Mouse (Mus musculus) G1E-ER4 (cell line): Measurements from ENCODE around the gene Prps1. TPM values are rescaled to one million over a fixed set of nuclear protein-coding genes. Genes with fewer than 3 reads are reported as not detected.

Source experiments
- GATA1 ChIP-seq: IDR thresholded peaks from one replicate; pipeline ENCODE4 v1.8.0; 2012; ENCODE audit warnings: low read length, inconsistent platforms
- polyA plus RNA-seq: library from polyadenylated mRNA; stranded (reverse); fragments of >175 nt; gene quantifications from 2 replicates; pipeline ENCODE4 v1.2.3, GENCODE M21; 2012

Gene Prps1
- polyA plus RNA-seq, 1 experiment = 3.2 TPM

DNA sequence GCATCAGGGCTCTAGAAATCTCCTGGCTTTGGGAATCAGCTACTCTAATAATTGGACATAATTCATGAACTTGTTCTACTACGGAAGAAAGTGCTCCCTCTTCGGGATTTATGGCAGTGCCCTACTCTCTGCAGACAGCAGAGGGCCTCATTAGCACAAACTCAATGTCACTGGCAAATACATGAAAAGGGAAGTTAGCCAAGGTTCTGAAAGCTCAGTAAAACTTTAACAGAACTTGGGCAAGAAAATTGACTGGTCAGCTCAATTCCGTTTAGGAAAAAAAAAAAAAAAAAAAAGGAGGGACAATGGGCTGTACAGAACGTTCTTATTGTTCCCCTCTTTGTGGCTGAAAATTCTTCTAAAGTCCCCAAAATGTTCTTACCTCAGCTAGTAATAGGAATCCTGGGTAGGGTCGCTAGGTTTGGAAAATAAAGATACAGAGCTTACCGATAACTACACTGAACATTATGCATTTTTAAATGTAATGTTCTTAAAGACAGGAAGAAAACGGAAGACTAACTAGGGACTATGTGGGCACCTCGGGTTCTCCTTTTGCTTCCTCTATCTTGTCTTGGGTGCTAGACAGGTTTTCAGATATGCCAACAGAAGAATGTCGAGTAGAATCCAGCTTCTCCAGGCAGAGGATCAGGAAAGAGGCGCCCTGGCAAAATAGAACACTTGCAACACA is 35.6 kb downstream of the Prps1 start:
- TF ChIP-seq GATA1 = no peak

GRCm38 (mm10) chrX:140493527-140494029 is 37.2 kb downstream of the Prps1 start:
- no peak for TF ChIP-seq GATA1

DNA sequence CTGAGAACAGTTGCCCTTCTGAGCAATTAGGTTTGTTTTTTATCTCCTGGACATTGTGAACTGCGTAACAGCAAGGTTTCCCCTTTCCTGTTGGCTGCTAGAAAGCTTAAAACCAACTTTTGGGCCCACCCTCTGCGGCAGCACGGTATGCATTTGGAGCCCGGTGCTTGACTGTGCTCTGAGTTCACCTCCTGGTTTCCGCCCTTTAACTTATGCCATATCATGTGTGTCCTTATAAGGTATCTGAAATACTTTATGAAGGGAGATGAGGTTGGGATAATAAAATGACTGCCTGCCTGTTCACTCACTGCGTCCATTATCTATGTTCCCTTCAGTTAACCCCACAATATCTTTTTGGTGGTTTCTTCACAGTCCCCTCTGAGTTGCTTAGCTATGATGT is 37.8 kb downstream of the Prps1 start:
- no peak for TF ChIP-seq GATA1

- TF ChIP-seq GATA1 = no peak
Observed at GRCm38 (mm10) chrX:140500306-140500705, 43.9 kb downstream of the Prps1 start.

DNA sequence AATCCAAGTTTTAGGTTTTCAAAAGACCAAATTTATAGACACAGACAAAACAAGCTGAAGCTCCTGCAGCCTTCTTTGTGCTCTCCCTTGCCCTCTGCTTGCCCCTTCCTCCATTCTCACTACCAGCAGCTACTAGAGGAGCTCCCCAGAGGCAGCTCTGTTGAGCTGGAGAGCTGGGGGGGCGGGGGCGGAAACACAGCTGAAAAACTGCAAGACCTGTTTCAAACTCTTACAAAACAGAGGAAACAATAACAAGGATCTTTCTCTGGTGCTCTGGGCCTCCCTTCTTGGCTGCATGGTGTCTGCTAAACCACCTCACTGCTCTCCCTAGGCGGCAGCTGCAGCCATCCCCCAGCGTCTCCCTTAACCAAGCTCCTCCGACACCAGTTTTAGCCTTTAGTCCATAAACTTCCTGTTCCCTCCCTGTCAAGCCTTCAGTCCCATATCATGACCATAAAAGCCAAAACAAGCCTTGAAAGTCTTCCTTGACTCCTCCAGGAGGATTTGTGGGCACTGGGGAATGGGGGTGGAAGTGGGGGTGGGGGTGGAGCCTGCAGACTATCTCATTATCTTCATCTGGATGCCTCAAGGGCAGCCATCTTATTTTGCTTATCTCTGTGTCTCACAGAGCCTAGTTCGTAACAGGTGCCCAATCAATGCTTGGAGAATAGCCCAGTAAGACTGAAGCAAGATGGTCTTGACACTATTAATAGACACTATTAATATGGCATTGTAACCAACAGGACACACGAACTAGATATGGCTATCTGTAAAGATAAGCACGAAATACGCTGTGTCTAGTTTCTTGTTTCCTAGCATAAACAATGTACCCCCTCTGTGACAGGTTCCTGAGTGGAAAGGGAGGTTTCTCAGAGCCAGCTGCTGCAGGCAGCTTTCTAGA is 45.2 kb downstream of the Prps1 start:
- no peak for TF ChIP-seq GATA1

DNA sequence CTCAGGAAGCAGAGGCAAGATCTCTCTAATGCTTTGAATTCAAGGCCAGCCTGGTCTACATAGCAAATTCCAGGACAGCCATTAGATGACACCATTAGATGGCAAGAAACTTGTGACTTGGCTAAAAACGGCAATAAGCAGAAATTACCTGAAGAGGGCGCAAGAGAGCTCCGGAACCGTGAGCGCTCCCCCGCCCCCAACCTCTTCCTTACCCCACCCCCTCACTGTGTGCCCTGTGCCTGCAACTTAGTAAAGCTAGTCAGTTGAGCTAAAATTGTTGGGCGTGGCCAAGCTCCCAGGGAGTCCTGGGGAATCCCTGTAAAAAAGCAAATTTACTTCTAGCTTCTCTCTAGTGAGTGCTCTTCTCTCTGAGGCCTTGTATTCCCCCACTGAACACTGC is 47.5 kb downstream of the Prps1 start:
- no peak for TF ChIP-seq GATA1

DNA sequence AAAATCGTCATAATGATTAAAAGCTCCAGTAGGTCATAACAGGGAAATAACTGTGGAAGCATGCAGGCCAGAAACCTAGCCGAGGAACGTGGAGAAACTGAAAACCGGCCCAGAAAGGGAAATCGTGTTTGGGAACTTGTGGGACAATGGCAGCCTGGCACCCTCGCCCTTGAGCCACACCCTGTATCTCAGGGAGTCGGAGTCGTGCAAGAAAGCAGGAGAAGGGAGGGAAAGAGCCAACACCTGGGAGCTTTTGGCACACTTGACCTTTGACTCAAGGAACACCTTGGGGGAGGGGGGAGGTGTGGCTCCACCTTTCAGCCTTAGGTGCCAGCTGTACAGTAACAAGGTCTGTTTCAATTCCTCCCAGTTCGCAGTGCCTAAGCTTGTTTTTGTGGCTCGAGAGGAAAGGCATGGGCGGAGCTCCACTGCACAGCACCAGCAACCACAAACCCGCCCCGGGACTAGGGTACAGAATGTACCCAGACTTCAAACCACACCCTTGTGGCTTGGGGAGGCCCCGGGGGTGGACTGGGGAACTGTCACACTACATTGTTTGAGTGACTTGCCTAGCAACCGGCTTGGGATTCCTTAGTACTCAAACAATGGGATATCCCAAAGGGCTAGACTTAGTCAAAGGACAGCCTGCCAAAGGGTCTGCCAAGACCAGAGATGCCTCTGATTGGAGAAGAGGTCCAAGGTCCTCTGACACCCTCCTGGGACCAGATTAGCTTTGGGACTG is 49.3 kb downstream of the Prps1 start:
- no peak for TF ChIP-seq GATA1

DNA sequence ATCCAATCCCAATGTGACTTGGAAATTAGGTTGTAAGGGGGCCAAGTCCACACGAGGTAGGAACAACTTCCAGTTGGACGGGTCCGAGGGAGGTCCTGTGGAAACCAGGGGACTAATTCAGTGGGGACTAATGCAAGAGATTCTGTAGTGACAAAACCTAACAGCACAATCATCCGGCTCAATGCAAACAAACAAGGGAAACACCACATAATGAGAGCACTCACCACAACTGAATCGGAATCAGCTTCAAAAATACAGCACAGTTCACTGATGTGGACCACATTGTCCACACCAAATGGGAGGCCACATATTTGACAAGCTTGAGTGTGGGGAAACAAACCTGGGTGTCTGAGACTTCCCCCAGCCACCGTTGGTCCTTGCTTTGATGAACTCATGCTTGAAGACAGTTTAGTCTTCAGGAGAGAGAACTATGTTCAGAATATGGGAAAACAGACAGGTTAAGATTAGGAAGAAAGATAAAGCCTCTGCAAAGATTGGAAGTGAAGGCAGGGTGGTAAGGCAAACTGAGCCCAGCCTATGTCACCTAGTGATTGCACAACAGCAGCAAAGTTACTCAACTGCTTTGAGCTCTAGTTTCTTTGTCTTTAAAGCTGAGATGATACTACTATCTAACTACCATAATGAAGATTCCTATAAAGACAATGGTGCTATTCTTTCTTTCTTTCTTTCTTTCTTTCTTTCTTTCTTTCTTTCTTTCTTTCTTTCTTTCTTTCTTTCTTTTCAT is 50.2 kb downstream of the Prps1 start:
- no peak for TF ChIP-seq GATA1

DNA sequence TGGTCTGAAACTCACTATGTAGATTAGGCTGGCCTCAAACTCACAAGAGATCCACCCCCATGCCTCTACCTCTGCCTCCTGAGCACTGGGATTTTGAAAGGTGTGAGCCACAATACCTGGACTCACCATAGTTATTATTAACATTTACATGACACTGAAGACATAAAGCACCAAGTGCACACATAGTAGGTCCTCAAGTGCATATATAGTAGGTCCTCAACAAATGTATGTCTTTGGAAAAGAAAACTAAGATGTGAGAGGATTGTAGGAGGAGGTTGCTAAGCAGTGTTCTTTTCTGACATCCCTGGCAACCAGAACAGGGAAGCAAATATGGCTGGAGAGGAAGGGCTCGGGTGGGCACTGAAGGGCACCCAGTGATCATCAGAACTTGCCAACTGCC is 51.0 kb downstream of the Prps1 start:
- TF ChIP-seq GATA1 = no peak

DNA sequence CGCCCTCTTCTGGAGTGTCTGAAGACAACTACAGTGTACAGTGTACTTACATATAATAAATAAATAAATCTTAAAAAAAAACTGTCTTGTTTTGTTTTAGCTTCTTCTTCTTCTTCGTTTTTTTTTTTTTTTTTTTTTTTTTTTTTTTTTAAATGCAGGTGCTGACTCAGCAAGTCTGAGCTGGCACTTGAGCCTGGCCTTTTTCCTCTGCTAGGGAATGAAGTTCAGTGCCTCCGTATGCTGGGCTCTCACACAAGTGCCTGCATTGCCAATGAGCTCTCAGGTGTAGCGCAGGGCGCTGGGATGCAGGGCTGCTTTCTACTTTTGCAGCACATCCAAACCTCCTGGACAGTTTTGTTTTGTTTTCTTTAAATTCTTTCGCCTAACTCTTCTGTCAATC is 53.4 kb downstream of the Prps1 start:
- TF ChIP-seq GATA1 = no peak

- no peak for TF ChIP-seq GATA1
Observed at GRCm38 (mm10) chrX:140510696-140511429, 54.5 kb downstream of the Prps1 start.

DNA sequence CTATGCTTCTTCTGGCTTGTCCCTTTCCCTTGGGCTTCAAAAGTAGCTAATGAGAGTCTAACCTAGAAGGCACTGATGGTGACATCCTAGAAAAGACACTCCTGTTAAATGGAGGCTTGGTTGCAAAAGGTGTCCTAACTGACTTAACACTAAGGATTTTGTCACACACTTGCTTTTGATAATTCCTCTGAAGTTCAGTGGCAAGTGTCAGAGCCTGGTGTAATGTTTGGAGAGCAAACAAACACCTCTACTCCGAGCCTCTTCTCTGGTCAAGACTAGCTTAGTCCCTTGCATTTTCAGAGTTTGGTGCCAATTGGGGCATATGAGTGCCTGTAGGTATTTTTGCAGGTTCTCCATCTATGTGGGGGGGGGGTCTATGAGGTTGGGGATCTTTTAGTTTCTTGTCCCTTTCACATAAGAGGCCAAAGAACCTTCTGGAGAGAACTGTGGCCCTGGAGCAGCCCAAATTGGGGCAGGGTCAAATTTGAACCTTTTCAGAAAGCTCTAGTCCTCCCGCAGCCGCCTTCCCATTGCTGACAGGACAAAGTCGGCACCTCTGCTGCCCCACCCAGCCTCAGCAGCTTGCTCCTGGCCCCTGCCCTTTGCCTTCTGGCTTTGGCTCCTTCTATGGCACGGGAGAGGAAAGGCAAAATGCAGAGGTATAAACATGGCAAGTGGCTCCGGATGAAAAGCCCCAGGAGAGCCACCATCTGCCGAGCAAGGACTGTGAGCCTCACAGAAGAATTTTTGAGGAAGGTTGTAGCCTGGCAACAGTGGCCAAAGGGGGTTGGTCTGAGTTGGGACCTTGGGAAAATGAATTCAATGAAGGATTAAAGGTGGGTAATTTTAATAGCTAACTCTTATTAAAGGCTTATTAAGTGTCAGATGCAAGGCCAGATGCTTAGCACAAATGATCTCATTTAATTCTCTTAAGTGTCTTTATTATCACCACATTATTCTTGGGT is 55.6 kb downstream of the Prps1 start:
- no peak for TF ChIP-seq GATA1

GRCm38 (mm10) chrX:140513379-140513778 is 57.0 kb downstream of the Prps1 start:
- no peak for TF ChIP-seq GATA1

- TF ChIP-seq GATA1 = no peak
Observed at GRCm38 (mm10) chrX:140518351-140518750, 61.9 kb downstream of the Prps1 start.
